Mouse (Mus musculus): Measurements from ENCODE around the gene Esrrg.
A peak's percentile ranks its signal among the peaks of the same experiment; 100 is the strongest.

Esrrg gene

DNA sequence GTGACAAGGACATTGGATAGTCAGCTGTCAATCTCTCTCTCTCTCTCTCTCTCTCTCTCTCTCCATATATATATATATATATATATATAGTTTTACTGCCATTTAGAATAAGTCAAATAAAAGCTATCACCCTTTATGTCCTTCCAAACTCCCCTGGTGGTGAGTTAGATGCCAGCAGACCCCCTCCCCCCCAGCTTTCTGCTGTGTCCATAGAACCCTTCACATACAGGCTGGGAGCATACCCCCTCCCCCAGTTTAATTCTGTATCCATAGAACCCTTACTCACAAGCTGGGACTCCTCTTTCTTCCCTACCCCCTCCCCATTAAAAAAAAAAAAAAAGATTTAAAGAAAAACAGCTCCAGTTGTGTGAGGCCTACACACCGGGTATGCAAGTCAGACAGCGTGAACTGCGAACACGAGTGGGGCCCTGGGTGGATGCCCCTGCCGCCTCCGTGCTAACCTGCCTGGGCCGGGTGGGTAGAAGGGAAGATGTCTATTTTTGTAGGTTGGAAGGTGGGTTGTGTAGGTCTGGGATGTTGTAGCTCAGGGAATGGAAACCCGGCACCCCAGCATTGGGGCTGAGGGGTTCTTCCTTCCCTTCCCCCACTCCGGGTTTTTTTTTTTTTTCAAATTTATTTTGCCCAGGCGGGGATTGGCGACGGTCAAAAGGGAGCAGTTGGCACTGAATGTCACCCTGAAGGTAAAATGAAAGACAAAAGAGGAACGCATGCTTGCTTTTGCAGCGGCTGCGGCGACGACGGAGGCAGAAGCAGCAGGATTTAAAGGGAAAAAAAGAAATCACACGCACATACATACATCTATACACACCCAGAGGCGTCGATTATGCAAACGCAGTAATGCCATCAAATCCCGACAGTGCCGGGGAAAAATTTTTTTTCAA, 42.4 kb downstream of the Esrrg start:
- peak; percentile 39 for DNase-seq

DNA sequence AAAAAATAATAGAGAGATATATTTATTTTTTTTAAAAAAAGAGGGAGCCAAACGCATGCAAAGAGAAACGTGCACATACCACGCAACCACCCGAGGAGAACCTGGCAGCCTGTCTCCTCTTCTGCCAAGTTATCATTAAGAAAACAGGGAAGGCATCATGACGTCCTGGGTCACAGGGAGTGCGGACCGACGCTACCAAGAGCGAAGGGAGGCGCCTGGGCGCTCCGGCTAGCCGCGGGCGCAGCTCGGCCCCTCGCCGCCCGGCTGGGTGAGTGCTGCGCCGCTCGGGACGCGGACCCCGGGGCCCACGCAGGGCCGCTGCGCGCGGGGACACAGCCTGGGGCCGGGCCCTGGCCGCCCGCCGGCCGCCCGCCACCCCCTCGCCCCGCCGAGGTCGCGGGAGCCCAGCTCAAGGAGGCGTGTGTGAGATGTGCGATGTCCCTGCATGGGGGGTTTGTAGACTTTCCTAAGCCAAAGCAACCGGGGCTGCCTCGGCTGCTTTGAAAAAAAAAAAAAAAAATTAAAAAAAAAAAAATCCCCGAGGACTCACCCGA, 43.2 kb downstream of the Esrrg start:
- peak; percentile 49 for DNase-seq

DNA sequence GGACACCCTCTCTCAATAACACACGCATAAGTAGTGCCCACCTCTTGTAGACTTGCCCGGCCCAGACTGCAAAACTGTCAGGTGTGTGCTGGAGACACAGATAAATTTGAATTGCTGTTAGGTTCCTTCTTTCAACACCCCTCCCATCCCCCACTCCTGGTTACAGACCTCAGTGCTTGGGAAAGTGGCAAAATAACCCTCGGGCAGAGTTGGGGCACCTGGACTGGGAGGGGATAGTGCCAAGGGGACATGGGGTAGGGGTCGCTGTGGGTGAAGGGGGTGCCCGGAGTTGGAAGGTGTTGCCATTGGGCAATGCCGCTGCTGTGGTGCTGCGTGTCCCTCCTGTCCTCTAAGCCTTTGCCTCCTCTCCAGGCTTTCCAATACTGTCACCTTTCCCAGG, 43.9 kb downstream of the Esrrg start:
- no peak for DNase-seq

DNA sequence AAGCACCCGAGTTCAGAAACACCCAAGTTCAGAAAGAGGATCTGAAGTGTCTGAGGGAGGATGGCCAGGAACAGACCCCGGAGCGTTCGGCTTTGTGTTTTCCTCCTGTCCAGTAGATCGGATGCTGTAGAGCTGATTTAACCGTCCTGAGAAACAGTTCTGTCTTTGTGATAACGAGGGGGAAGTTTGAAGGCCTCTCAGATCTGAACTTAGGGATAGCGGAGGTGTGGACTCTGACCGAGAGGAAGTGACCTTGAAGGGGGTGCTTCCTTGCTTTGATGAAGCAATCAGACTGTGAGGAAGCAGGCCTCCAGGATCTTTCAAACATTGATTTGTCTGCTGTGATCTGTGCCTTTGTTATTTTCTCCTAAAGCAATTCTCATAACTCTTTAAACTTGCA, 44.8 kb downstream of the Esrrg start:
- DNase-seq = no peak

DNA sequence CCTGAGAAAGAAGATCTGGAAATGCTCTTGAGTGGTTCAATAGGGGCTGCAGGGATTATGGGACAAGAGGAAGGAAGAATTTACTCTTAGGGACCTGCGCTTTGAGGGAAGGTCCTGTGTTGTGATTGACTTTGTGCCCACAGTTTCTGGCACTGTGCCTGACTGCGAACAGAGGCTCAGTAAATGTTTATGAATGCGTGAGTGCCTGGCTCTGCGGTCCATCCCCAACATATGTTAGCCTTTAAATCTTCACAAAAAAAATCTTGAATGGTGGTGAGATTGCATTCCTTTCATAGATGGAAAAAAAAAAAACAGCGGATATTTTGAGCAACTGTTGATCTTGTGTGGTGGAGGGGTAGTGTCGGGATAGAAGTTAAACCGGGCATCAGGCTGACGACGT, 52.4 kb downstream of the Esrrg start:
- DNase-seq = no peak

DNA sequence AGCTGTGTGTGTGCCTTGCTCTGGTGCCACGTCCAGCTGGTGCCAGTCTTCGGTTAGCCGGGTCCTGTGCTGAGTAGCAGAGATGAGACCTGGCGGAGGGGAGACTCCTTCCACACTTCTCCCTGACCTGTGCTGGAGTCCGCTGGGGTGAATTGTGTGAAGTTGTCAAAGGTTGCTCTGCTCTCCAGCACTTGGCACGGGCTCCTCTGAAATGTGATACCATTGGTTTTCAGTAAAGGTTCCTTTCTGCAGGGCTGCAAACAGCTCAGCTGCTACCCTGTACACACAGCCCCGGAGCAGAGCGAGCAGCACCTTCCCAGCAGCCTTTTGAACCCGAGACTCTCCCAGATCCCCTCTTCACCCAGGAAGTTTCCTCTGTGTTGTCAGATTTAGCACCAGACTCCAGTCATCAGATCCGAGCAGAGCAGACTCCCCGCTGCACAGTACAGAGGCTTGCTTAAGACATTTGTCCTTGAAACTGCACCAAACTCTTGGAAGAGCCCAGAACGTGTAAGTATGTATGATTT, 53.6 kb downstream of the Esrrg start:
- no peak for DNase-seq

DNA sequence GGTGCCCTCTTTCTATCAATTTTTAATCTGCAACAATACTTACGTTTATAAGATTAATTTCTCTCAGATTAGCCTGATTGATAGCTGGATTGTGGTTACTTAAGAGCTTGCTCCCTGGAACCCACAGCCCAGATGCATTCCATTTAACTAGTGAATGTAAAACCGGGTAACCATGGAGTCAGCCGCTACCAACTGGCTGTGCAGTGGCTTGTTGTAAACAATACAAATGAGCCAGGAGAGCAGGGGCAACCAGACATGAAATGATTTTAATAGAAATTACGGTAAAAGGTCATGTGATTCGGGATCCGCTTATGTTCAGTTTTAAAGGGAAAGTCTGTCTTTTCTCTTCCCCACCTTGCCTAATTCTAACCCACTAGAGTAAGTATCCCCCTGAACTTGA, 54.8 kb downstream of the Esrrg start:
- DNase-seq = no peak

DNA sequence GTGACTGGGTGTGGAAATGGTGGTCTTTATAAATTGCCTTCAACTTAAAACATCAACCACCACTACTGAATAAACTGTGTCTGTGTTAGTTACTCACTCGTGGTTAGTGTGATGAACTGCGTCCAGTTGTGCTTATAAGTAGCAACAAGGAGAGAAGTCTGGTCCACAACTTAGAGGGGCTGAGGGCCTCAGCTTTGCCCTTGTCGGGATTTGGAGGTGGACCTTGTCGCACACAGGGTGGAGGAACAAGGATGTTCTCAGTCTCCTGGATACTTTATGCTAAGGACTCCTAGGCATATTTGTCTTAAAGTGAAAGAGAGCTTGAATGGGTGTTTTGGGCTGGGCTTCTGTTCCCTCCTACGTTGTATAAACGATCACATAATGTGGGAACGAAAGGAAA, 55.7 kb downstream of the Esrrg start:
- DNase-seq = no peak

DNA sequence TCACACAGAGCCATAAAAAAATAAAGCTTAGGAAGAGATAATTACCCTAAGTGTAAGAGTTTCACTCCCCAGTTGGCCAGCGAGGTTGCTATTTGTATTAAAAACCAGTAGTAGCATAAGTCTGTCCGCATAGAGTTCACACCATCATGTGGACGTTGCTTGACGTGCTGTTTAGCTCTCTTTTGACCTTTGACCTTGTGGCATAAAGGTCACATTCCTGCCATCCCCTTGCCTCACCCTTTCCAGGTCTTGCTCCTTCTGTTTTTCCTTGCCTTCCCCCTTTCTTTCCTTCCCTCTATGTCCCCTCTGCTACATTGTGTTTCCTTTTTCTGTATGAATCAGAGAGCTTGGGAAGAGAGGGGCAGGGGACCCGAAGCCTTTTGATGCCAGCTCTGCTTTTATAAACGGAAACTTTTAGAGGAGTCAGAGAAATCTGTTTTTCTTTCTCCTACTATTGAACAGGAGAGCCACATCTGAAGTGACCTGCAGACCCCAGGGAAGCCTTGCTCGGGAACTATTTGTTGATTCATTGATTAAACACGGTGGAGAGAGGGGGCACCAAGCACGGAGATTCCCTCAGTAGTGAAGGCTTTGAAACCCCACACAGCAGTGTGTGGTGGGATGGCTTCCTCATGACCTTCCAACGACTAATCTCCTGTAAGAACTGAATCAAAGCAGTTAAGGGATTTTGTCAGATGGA, 57.5 kb downstream of the Esrrg start:
- no peak for DNase-seq

DNA sequence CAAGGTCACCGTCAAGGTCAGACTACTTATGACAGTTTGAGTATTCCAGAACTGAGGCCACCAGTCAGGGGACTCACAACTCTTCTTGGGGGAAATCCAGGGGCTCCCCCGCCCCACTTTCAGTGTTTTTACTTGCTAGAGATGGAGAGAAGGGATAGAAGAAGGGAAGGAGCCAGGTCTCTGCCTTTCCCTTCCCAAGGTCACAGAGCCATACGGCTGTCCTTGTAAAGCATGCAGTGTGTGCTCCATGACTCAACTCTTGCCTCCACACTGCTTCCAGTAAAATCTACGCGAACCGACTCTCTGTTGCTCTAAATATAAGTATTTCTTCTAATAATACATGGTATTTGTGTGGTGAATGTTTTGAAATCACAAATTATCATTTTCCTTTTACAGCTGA, 61.2 kb downstream of the Esrrg start:
- DNase-seq = no peak

DNA sequence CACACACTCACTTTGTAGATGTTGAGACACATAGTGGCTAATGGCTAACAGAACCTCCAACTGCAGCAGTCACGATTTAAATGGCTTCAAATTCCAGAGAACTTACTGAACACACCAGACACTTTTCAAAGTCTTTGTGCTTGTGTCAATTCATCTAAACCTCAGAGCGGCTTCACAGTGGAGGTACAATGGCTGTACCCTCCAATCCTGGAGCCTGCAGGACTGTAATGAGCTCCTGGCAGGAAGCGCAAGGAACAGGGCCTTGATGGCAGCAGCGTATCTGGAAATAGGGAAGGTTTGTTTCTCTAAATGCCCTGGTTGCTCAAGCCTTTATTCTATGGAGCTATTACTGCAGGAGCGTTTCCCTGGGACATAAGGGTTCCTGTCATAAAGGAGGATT, 63.9 kb downstream of the Esrrg start:
- no peak for DNase-seq

DNA sequence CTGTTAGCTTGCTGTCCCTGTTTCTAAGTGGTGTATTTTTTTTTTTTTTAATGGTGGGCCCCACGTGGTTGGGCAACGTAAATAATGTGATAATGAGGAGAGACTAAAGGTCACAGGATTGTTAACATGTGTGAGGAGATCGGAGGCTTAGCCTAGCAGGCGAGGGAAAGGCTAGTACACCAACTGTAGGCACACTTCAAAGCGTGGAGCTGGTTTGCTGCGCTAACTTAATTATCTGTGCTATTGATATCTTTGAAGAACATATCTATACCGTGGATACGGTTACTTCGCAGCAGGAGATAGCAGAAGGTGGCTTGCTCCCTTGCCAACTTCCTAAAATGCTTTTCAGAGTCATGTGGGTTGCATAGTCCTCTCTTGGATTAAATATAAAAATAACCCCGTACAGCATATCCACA, 66.2 kb downstream of the Esrrg start:
- DNase-seq = no peak

DNA sequence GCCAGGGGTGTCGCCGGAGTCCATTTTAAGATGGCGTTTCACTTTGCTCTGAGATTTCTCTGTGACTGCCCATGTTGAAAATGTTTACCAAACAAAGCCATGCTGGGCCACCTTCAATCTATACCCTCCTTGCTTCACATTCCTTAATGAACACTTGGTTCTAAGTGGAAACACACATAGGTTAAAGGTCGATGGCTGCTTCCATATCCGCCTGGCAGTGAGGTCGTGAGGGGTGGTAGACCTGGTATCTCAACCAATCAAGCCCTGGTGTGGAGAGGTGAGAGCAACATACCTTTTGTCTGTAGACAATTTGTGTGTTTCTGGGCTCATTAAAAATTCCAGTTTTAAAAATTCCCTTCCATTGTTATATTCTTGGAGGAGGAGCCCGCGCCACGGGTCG, 68.0 kb downstream of the Esrrg start:
- DNase-seq = no peak

DNA sequence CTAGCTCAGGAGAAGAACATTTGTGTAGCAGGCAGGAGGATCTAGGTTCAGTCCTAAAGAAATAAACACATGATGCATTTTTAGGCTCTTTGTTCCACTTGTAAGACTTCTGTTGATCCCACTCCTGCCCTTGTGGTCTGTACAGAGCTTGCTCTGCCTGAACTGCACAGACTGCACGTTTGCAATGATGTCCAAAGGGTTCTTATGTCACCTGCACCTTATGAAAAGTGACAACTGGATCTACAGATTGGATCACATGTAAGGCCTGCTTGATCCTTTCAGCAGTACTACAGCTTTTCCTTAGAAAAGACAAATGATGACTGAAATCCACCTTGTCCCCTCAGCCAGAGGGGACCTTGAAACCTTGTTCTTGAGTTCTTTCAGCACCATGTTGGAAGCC, 70.7 kb downstream of the Esrrg start:
- no peak for DNase-seq

DNA sequence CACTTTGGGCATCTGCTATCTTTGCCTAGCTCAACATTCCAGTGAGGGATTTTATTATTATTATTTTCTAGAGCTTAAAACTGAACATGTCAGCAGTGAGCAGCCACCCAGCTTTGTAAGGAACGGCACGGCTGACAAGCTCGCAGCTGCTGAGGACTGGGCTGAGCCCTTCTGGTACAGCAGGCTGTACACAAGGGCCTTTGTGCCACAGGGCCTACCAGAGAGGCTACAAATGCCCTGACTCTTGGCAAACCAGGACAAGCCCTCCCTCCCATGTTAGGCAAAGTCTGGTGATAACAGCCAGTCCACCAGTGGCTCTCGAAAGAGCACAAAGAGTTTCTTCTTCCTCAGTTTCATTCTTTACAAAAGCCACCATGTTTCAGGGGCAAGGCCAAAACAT, 75.9 kb downstream of the Esrrg start:
- DNase-seq = no peak

DNA sequence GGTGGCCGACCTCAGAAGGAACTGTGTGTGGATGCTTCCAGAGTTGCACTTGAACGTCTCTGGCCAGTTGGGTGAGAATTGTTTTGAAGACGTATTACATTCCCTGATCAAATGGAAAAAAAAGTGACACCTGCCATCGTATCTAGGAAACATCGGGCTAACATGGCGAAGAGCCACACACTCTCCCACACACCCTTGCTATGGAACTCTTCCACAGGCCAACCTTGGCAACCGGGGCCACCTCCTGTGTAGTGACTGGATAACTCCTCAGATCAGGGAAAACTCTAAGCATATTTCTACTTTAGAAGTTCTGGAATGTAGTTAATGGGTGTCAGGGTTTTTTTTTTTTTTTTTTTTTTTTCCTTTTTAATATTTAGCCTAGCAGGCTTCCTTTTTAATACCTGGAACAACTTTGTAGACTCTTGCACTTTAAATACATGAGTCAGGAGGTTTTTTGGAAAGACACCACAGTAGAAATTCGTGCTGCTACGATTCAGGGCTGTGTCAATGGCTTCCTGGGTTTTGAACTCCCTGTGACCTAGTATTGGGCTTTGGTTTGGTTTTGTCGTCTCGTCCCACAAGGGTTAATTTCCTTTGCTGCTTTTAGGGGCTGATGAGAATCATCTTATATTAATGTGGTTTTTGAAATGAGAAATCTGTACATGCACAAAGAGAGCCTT, 83.4 kb downstream of the Esrrg start:
- DNase-seq = no peak

DNA sequence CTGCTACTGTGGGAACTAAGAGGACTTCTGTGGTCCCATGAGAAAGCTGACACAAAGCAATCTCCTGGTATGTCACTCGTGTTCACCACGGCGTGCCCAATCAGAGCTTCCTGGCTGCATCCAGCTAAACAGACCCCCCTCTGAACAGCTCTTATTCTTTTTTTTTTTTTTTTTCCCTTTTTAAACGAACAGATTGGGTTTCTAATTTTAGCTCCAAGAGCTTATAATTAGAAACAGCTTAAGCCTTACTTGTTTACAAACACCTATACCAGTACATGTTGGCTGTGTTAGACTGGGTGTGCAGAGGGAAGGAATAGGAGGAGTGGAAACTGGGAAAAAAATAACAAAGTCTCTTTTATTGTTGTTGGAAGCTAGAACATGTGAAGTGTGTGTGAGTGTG, 86.3 kb downstream of the Esrrg start:
- no peak for DNase-seq

DNA sequence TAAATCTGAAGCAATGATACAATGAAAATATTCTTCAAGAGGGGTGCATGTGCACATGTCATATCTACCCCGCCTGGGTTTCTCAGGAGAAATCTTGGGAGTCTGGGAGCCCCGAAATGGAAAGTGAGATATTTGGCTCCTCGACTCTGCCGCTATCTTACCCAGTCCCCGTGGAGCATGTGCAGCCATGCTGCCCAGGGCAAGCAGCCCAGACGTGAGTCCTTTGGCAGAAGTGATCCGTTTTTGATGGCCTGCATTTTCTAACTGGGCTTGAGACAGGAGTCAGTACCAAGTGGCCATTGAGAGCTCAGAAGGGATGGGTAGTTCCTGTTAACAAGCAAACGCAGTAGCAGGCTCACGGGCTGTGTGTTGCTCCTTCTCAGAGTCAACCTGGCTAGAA, 89.6 kb downstream of the Esrrg start:
- DNase-seq = no peak

DNA sequence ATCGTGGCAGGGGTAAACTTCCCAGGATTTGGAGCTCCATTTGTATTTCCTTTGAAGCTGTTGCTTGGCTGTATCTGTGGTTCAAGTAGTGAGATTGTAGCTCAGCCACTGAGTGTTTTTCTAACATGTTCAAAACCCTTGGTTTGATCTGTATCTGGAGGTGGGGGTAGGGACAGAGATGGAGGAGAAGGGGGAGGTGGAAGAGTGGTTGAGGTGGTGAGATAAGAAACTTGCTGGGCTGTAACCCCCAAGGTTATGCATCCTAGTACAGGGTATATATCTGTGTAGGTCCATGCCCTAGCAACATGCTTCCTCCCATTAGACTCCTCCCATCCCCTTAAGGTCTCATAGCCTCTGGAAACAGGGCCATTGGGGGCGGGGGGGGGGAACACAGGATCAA, 92.4 kb downstream of the Esrrg start:
- DNase-seq = no peak

DNA sequence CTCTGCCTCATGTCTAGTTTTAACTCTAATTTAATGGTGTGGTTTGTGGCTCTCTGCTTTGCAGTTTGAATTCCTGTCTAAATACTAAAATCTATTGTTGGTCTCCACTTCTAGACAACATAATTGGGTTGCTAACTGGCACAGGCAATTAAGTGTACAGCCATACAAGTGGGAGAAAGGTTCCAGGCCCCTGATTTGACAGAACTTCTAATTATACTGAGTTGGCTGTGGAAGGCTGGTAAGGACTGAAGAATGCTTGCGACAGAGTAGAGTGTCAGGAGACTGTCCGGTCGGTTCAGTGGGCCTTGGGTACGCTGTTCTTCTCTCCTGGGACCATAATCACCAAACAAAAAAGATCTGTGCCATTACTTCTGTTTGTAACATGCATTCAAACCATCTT, 96.3 kb downstream of the Esrrg start:
- no peak for DNase-seq

DNA sequence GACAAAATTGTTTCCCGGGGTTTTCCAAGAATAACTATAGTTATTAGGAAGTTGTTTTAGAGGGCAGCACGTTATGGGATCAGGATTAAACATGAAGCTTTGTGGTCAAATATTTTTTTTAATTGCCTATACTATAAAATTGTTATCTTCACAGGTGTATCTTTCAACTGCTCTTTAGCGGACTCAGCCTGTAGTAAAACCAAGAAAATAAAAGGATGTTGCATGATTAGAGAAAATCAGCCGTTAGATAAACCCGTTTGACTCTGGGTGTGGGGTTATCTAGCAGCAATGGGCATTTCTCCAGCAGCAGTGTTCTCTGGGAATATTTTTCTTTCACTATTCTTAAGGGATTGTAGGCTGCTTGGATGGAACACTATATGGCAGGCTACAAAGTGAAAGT, 96.8 kb downstream of the Esrrg start:
- DNase-seq = no peak

DNA sequence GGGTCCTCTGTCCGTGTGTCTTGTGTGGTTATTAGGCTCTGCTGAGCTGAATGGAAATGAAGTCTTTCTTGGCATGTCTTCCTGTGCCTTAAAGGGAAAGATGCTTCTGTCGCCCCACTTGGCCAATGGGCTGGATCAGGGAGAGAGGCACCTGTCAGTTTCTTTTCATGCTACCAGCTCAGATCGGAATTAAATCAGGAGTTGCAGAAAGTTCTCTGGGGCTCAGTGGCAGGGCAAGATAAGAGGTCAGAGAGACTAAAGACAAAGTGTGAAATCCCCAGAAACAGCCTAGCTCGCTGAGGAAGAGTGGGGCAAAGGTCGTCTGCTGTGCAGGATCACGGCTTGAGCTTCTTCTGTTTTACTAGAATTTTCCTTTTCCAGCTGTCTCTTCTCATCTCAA, 97.5 kb downstream of the Esrrg start:
- no peak for DNase-seq

DNA sequence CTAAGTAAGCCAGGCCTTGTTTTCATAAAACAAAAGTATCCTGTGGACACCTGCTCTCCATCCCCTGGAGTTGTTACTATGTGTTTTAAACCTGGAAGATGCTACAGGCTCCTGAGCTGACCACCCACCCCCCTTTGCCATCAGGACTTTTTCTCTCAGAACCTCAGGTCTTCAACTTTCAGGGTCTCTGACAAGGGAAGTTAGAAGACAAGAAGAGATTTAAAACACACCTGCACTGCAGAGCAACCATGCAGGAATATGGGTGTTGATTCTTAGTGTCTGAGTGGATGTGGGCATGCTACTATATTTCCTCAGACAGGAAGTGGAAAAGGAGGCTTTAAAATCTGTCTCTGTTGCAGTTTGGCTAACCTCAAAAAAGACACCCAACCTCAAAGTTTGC, 98.6 kb downstream of the Esrrg start:
- no peak for DNase-seq
